Mouse (Mus musculus) forebrain, embryonic 16.5 days (tissue): ENCODE measurements around the gene Gsap. TPM values are rescaled to one million over a fixed set of nuclear protein-coding genes. Genes with fewer than 3 reads are reported as not detected.

Source experiments
- ATAC-seq: fragments of 200-750 bp; cut with Nextera tagmentation; 2 replicates; pipeline ENCODE4 v1.8.0; 2017; ENCODE audit warnings: mild to moderate bottlenecking, moderate library complexity
- H3K27ac ChIP-seq: fragments of 300-500 bp; sonication (generic); 2 replicates; pipeline ENCODE4 v1.5.1; 2014; ENCODE audit warnings: low read length, control low read depth
- H3K27me3 ChIP-seq: fragments of 300-500 bp; sonication (generic); replicated peaks from 2 replicates; pipeline ENCODE4 v1.6.1; 2014; ENCODE audit warnings: low read length; ENCODE audit not compliant: control insufficient read depth, insufficient read depth
- H3K36me3 ChIP-seq: fragments of 300-500 bp; sonication (generic); 2 replicates; pipeline ENCODE4 v1.6.1; 2014; ENCODE audit not compliant: control insufficient read depth, insufficient read depth
- H3K4me1 ChIP-seq: fragments of 300-500 bp; sonication (generic); replicated peaks from 2 replicates; pipeline ENCODE4 v1.6.1; 2014; ENCODE audit warnings: low read length; ENCODE audit not compliant: control insufficient read depth, insufficient read depth
- H3K4me2 ChIP-seq: fragments of 300-500 bp; sonication (generic); 2 replicates; pipeline ENCODE4 v1.6.1; 2014; ENCODE audit warnings: mild to moderate bottlenecking, low read length, control low read depth
- H3K4me3 ChIP-seq: fragments of 300-500 bp; sonication (generic); replicated peaks from 2 replicates; pipeline ENCODE4 v1.5.1; 2014; ENCODE audit warnings: mild to moderate bottlenecking, low read length, control low read depth
- H3K9ac ChIP-seq: fragments of 300-500 bp; sonication (generic); replicated peaks from 2 replicates; pipeline ENCODE4 v1.6.1; 2014; ENCODE audit warnings: low read depth, low read length, control low read depth
- H3K9me3 ChIP-seq: fragments of 300-500 bp; sonication (generic); 2 replicates; pipeline ENCODE4 v1.6.1; 2016; ENCODE audit warnings: low read length; ENCODE audit not compliant: control insufficient read depth
- WGBS: fragments of 180-500 bp; shearing (Covaris S2); extraction: QIAGEN DNeasy Blood & Tissue Kit; methylation state at CpG from one replicate; pipeline ENCODE4 v1.1.7; 2014; 5-methylcytosine and 5-hydroxymethylcytosine counted together
- polyA plus RNA-seq: library from polyadenylated mRNA; unstranded; fragments of >200 nt; fragmentation: Nextera tagmentation; extraction: Ambion mirVana; gene quantifications from 2 replicates; pipeline ENCODE4 v1.2.1, GENCODE M21; 2015

The Gsap gene
- polyA plus RNA-seq, 1 experiment from 2014 or later: 11.9 TPM

DNA sequence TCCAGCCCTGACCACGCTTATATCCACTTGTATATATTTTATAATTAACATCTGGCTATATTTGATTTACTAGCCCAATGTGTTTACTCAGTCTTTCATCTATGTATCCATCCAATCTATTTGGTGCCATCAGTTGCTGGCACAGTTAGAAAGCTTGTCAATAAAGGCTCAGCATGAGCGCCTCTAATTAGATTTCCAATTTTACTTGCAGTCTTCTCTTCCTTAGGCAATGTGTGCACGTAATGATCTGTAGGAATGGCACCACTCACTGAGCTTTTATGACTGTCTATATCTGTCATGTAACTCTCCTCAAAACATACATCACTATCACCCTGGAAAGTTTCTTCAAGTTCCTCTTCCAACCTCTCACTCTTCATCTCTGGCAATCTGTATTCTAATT lies 29.3 kb upstream of the Gsap start:
- no peak for ATAC-seq
- H3K27ac ChIP-seq: no peak overlapping the region
- H3K4me2 ChIP-seq: no peak overlapping the region
- H3K9ac ChIP-seq: no peak overlapping the region
- H3K4me3 ChIP-seq: no peak overlapping the region
- 74% methylated on average over 3 of the region's 3 CpGs for WGBS
- no peaks in the 10 kb centered on the region for H3K27me3 ChIP-seq
- H3K36me3 ChIP-seq: no peaks in the 10 kb centered on the region
- peaks cover 2% of the 10 kb centered on the region; the same call in 1 of the 2 replicates for H3K9me3 ChIP-seq
- H3K4me1 ChIP-seq: no peaks in the 10 kb centered on the region

DNA sequence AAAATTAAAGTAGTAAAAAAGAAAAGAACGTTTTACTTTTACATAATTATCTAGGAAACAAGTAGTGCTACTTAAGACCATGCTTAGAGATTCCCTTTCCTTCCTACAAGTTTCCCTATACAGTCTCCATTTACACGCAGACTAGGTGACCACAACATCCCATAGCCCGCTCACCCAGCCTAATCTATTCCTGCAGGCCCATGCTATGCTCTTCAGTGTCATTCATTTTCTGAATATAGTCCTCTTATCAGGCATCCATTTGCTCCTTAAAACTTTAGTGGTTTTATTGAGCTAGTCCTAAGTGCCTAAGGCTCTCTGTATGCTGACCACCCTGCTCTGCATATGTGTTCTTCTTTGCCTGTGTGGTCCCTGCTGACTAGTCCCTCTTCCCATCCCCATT lies 26.5 kb upstream of the Gsap start:
- Histone ChIP-seq H3K27ac (no peak overlapping the region), H3K4me3 (no peak overlapping the region), H3K4me2 (no peak overlapping the region), H3K9me3 (peaks cover 2% of the 10 kb centered on the region; the same call in 1 of the 2 replicates), H3K9ac (no peak overlapping the region), H3K4me1 (no peaks in the 10 kb centered on the region), H3K36me3 (no peaks in the 10 kb centered on the region), H3K27me3 (no peaks in the 10 kb centered on the region)
- no peak for ATAC-seq
- WGBS: 81% methylated on average over 3 of the region's 3 CpGs

DNA sequence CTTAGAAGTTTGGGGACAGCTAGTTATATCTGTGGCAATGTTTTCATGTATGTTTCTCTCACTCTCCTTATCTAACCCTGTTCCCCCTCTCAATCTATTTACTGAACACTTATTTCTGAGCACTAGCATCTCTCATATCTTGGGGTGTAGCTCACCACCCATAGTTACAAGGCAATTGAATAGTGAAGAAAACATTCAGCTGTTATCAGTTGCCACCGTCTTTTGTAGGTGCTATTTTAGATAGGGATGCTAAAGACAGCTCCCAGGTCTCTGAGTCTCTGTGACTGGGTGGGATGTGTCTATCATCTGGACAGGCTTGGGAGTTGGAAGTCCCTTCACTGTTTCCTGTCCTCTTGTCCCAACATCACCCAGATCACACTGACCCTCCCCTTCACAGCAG lies 25.3 kb upstream of the Gsap start:
- Histone ChIP-seq H3K4me3 (no peak overlapping the region), H3K4me1 (no peaks in the 10 kb centered on the region), H3K36me3 (no peaks in the 10 kb centered on the region), H3K27me3 (no peaks in the 10 kb centered on the region), H3K27ac (no peak overlapping the region), H3K9me3 (peaks cover 2% of the 10 kb centered on the region; the same call in 1 of the 2 replicates), H3K9ac (no peak overlapping the region), H3K4me2 (no peak overlapping the region)
- 100% methylated on average over 1 of the region's 1 CpGs for WGBS
- ATAC-seq: no peak

DNA sequence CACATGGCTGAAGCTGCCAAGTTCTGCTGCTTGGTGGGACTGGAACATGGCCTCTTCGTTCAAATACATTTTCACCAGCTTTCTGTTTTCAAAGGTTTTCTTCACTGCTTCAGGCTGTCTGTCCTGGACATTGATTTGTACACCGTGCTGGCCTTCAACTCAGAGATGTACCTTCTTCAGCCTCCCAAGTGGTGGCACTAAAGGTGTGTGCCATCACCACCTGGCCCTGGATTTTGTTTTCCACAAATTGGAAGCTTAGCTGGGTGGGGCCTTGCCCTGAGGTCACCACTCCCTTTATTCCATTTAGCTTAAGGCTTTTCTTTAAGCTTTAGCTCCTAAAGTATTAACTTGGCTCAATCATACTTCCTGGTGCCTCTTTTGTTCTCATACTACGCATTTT lies 22.6 kb upstream of the Gsap start:
- no peak overlapping the region for H3K9ac ChIP-seq
- 86% methylated on average over 3 of the region's 3 CpGs for WGBS
- no peak overlapping the region for H3K4me3 ChIP-seq
- H3K36me3 ChIP-seq: no peaks in the 10 kb centered on the region
- no peak for ATAC-seq
- H3K4me1 ChIP-seq: peaks cover 2% of the 10 kb centered on the region; the same call in 1 of the 2 replicates
- H3K4me2 ChIP-seq: no peak overlapping the region
- no peak overlapping the region for H3K27ac ChIP-seq
- no peaks in the 10 kb centered on the region for H3K9me3 ChIP-seq
- H3K27me3 ChIP-seq: no peaks in the 10 kb centered on the region

DNA sequence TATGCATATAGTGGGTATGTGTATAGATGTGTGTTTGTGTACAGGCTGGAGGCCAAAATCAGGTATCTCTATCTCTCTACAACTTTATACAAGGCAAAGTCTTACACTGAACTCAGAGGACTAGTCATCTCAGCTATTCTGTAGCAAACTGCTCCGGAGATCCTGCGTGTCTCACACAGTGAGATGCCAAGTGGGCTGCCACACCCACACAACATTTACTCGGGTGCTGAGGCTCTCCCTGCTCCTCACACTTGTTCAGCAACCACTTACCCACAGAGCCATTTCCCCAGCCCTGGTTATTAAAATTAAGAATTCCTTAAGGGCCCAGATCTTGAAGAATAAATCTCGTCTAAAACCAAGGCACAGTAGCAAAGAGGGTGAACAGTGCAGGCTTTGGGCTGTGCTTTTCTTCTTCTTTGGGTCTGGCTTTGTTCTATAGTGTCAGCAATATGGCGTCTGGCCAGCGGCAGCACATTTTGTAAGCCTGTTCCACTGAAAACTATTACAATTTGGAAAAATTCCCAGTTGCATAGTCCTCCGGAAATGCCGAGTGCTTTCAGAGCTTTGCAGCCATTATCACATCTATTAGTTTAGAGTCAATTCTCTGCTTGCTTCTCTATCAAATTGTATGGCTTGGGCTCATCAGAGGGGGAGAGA lies 17.2 kb upstream of the Gsap start:
- 21% methylated on average over 8 of the region's 8 CpGs for WGBS
- ATAC-seq: peak; percentile 88
- H3K4me3 ChIP-seq: no peak overlapping the region
- peaks cover 28% of the 10 kb centered on the region for H3K4me1 ChIP-seq
- no peak overlapping the region for H3K9ac ChIP-seq
- H3K27ac ChIP-seq: peak overlapping the region; percentile 80
- no peak overlapping the region for H3K4me2 ChIP-seq
- H3K27me3 ChIP-seq: no peaks in the 10 kb centered on the region
- no peaks in the 10 kb centered on the region for H3K9me3 ChIP-seq
- H3K36me3 ChIP-seq: no peaks in the 10 kb centered on the region

DNA sequence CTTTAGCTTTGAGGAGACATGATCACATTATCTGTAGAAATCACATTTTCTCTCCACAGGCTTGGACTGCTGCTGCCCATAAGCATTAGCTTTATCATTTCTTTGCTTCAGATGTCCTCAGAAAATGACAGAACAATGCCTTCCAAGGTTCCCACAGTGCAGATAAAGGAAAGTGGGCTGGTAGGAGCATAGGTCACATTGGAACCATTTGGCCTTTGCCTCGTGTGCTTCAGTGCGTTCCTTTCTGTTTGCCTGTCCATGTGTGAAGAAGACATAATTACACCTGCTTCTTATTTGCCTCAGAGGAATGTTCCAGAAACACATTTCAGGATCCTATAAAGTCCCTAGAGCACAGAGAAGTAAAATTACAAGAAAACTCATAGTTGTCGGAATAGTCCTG lies 16.7 kb upstream of the Gsap start:
- no peaks in the 10 kb centered on the region for H3K36me3 ChIP-seq
- H3K27me3 ChIP-seq: no peaks in the 10 kb centered on the region
- H3K4me2 ChIP-seq: no peak overlapping the region
- no peaks in the 10 kb centered on the region for H3K9me3 ChIP-seq
- H3K4me1 ChIP-seq: peaks cover 28% of the 10 kb centered on the region
- ATAC-seq: peak; percentile 24
- peak overlapping the region; percentile 80 for H3K27ac ChIP-seq
- no peak overlapping the region for H3K4me3 ChIP-seq
- 38% methylated on average over 3 of the region's 3 CpGs for WGBS
- no peak overlapping the region for H3K9ac ChIP-seq

DNA sequence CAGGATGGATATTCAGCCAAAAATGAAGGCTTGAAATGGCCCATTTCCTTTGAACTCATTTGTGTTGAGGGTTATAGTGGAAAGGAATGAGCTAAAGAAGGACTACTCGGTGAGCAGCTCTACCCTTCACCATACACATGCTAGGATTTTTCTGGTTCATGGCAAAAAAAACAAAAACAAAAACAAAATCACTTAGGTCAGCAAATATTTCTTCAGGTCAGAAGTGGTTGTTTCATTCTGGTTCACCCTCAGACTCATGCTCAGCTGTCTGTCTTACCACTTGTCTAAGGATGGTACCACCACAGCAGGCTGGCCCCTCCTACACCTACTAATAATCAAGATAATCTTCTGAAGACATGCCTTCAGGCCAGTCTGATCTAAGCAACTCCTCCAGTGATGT lies 16.2 kb upstream of the Gsap start:
- Histone ChIP-seq H3K36me3 (no peaks in the 10 kb centered on the region), H3K9me3 (no peaks in the 10 kb centered on the region), H3K4me1 (peaks cover 28% of the 10 kb centered on the region), H3K4me3 (no peak overlapping the region), H3K9ac (no peak overlapping the region), H3K27me3 (no peaks in the 10 kb centered on the region), H3K4me2 (no peak overlapping the region), H3K27ac (no peak overlapping the region)
- ATAC-seq: no peak
- WGBS: 63% methylated on average over 1 of the region's 1 CpGs

DNA sequence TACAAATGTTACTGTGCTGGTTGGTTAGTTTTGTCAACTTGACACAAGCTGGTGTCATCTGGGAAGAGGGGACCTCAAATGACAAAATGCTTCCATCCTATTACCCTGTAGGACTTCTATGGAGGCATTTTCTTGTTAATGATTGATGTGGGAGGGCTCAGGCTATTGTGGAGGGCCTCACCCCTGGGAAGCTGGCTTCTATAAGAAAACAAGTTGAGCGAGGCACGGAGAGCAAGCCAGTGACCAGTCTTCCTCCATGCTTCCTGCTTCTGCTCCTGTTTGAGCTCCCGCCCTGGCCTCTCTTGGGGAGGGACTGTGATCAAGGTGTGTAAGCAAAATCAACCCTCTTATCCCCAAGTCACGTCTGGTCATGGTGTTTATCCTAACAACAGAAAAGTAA lies 15.6 kb upstream of the Gsap start:
- Histone ChIP-seq H3K27me3 (no peaks in the 10 kb centered on the region), H3K27ac (no peak overlapping the region), H3K4me1 (peaks cover 33% of the 10 kb centered on the region), H3K36me3 (no peaks in the 10 kb centered on the region), H3K9me3 (no peaks in the 10 kb centered on the region), H3K4me2 (no peak overlapping the region), H3K9ac (no peak overlapping the region), H3K4me3 (no peak overlapping the region)
- 40% methylated on average over 4 of the region's 4 CpGs for WGBS
- ATAC-seq: no peak

DNA sequence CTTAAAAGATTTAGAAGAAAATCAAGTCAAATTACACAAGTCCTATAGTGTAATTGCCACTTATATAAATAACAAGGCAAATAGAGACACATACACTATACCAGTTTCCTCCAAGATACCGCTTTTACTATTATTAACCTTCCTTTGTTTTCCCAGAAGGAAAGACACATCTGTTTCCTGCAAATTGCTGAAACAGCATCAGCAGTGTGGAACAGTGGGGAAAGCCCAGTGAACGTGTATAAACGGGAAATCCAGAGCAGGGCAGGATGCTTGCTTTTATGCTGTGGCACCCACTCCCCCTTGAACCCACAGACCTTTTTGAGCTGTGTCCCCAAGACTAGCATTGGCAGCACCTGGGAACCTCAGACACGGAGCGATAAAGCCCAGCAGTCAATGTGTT lies 15.2 kb upstream of the Gsap start:
- no peaks in the 10 kb centered on the region for H3K27me3 ChIP-seq
- WGBS: 40% methylated on average over 5 of the region's 5 CpGs
- H3K36me3 ChIP-seq: no peaks in the 10 kb centered on the region
- H3K4me1 ChIP-seq: peaks cover 36% of the 10 kb centered on the region
- H3K27ac ChIP-seq: peak overlapping the region; percentile 72
- no peak overlapping the region for H3K4me3 ChIP-seq
- peak; percentile 3; the same call in 1 of the 2 replicates for ATAC-seq
- no peaks in the 10 kb centered on the region for H3K9me3 ChIP-seq
- H3K9ac ChIP-seq: no peak overlapping the region
- H3K4me2 ChIP-seq: peak overlapping the region; percentile 5; the same call in 1 of the 2 replicates

DNA sequence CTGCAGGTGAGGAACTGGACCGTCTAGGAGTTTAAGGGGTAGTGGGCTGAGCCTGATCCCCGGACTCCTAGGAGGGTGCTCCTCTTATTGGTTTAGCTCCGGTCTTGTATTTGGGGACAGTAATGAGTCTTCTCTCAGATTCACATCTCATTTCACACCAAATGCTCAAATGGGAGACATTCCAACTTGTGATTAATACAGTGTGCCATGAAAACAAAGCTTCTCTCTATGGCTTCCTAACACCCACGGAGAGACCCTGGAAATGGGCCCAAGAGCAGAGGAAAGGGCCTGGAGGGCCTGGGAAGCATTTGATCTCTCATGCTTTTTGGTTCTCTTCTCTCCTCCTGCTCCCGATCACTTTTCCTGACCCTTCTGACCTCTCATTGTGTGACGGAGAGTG lies 14.7 kb upstream of the Gsap start:
- H3K9ac ChIP-seq: no peak overlapping the region
- no peaks in the 10 kb centered on the region for H3K27me3 ChIP-seq
- no peaks in the 10 kb centered on the region for H3K9me3 ChIP-seq
- no peaks in the 10 kb centered on the region for H3K36me3 ChIP-seq
- no peak overlapping the region for H3K4me3 ChIP-seq
- WGBS: 28% methylated on average over 6 of the region's 6 CpGs
- peak overlapping the region; percentile 72 for H3K27ac ChIP-seq
- peaks cover 36% of the 10 kb centered on the region for H3K4me1 ChIP-seq
- peak; percentile 47 for ATAC-seq
- H3K4me2 ChIP-seq: peak overlapping the region; percentile 5; the same call in 1 of the 2 replicates
